Mouse (Mus musculus) midbrain, embryonic 16.5 days (tissue): Measurements from ENCODE around the gene Klkb1. TPM values are rescaled to one million over a fixed set of nuclear protein-coding genes. Genes with fewer than 3 reads are reported as not detected.

Experiments
- ATAC-seq: fragments of 200-750 bp; cut with Nextera tagmentation; 2 replicates; pipeline ENCODE4 v1.8.0; 2017; ENCODE audit warnings: moderate TSS enrichment
- H3K27ac ChIP-seq: fragments of 300-500 bp; sonication (generic); 2 replicates; pipeline ENCODE4 v1.5.1; 2014; ENCODE audit warnings: mild to moderate bottlenecking, low read length, mixed read lengths
- H3K27me3 ChIP-seq: fragments of 300-500 bp; sonication (generic); 2 replicates; pipeline ENCODE4 v1.6.1; 2014; ENCODE audit warnings: low read depth, low read length, mixed read lengths; ENCODE audit not compliant: control insufficient read depth, insufficient read depth
- H3K36me3 ChIP-seq: fragments of 300-500 bp; sonication (generic); 2 replicates; pipeline ENCODE4 v1.6.1; 2014; ENCODE audit warnings: mild to moderate bottlenecking, low read length, moderate library complexity, mixed read lengths; ENCODE audit not compliant: control insufficient read depth, insufficient read depth
- H3K4me1 ChIP-seq: fragments of 300-500 bp; sonication (generic); 2 replicates; pipeline ENCODE4 v1.6.1; 2014; ENCODE audit warnings: mild to moderate bottlenecking, low read length, mixed read lengths; ENCODE audit not compliant: control insufficient read depth, insufficient read depth
- H3K4me2 ChIP-seq: fragments of 300-500 bp; sonication (generic); 2 replicates; pipeline ENCODE4 v1.6.1; 2014; ENCODE audit warnings: mild to moderate bottlenecking, low read length, mixed read lengths
- H3K4me3 ChIP-seq: fragments of 300-500 bp; sonication (generic); 2 replicates; pipeline ENCODE4 v1.5.1; 2014; ENCODE audit warnings: low read depth, mild to moderate bottlenecking, low read length, moderate library complexity, mixed read lengths
- H3K9ac ChIP-seq: fragments of 300-500 bp; sonication (generic); 2 replicates; pipeline ENCODE4 v1.6.1; 2014; ENCODE audit warnings: low read depth, low read length, mixed read lengths
- H3K9me3 ChIP-seq: fragments of 300-500 bp; sonication (generic); replicated peaks from 2 replicates; pipeline ENCODE4 v1.6.1; 2014; ENCODE audit warnings: mild to moderate bottlenecking, low read length, mixed read lengths; ENCODE audit not compliant: control insufficient read depth, poor library complexity, severe bottlenecking
- WGBS: fragments of 180-500 bp; shearing (Covaris S2); extraction: QIAGEN DNeasy Blood & Tissue Kit; methylation state at CpG from one replicate; pipeline ENCODE4 v1.1.7; 2014; 5-methylcytosine and 5-hydroxymethylcytosine counted together
- polyA plus RNA-seq: library from polyadenylated mRNA; unstranded; fragments of >200 nt; fragmentation: Nextera tagmentation; extraction: Ambion mirVana; gene quantifications from 2 replicates; pipeline ENCODE4 v1.2.1, GENCODE M21; 2015

Klkb1 gene
- polyA plus RNA-seq, 1 experiment from 2014 or later = not detected

DNA sequence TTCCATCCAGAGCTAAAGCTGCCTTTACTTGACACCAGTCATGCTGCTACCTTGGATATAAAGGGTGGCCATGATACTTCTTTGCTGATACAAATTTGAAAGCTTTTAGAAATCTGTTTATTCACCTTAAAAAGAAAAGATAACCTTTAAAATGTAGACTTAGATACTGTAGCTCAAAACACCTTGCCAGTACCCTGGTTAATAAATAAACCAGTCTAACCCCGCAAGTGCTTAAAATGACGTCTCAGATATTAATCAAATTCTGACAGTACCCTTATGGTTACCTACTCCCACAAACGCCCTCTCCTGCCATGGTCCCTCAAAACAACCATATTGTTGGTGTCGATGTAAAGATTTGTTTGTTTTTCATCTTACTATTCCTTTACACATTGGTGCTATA lies 29.5 kb upstream of the Klkb1 start:
- no peak for ATAC-seq
- Histone ChIP-seq H3K9ac (no peak overlapping the region), H3K4me2 (no peak overlapping the region), H3K27ac (no peak overlapping the region), H3K4me3 (no peak overlapping the region), H3K27me3 (no peaks in the 10 kb centered on the region), H3K9me3 (no peaks in the 10 kb centered on the region), H3K36me3 (no peaks in the 10 kb centered on the region), H3K4me1 (no peaks in the 10 kb centered on the region)
- WGBS = 87% methylated on average over 4 of the region's 4 CpGs

DNA sequence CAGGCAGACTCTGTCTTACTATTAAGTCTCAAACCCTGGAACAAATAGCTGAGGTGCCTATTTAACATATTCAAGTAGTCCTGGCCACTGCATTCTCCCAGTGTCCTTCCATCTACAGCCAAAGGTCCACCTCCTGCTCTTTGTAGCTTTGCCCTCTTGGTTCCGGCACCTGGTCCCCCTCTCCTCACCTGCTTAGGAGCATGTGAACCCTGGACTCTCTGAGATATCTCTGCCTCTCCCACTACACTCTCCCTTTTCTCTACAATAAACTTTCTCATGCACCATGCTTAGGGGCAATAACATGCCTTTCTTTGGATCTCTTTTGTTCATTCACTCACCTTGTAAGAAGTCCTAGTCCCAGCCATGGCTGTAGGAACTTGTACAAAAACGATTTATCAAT lies 26.7 kb upstream of the Klkb1 start:
- no peak overlapping the region for H3K4me2 ChIP-seq
- 83% methylated on average over 2 of the region's 2 CpGs for WGBS
- H3K9ac ChIP-seq = no peak overlapping the region
- H3K36me3 ChIP-seq = no peaks in the 10 kb centered on the region
- no peak overlapping the region for H3K4me3 ChIP-seq
- no peaks in the 10 kb centered on the region for H3K9me3 ChIP-seq
- no peaks in the 10 kb centered on the region for H3K27me3 ChIP-seq
- no peak for ATAC-seq
- H3K27ac ChIP-seq = no peak overlapping the region
- no peaks in the 10 kb centered on the region for H3K4me1 ChIP-seq

DNA sequence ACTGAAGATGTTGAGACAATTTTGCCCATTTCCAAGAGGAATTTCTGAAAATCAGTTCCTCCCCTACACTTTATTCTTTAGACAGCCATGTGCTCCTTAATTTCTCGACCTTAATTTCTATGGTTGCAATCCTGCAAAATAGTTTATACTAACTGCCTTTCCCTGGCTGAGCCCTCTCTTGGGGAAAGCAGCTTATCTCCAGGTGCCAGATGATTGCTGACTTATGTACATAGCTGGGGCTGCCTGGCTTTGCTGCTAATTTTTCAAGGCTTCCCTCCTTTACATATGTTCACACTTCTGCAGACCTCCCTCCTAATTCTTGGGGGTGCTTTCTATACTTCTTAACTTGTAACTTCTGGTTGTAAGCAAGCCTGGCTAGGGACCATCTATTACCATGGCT lies 26.3 kb upstream of the Klkb1 start:
- H3K36me3 ChIP-seq = no peaks in the 10 kb centered on the region
- no peak overlapping the region for H3K4me2 ChIP-seq
- no peak overlapping the region for H3K4me3 ChIP-seq
- no peak for ATAC-seq
- 67% methylated on average over 1 of the region's 1 CpGs for WGBS
- no peak overlapping the region for H3K9ac ChIP-seq
- H3K4me1 ChIP-seq = no peaks in the 10 kb centered on the region
- H3K9me3 ChIP-seq = no peaks in the 10 kb centered on the region
- no peak overlapping the region for H3K27ac ChIP-seq
- no peaks in the 10 kb centered on the region for H3K27me3 ChIP-seq

DNA sequence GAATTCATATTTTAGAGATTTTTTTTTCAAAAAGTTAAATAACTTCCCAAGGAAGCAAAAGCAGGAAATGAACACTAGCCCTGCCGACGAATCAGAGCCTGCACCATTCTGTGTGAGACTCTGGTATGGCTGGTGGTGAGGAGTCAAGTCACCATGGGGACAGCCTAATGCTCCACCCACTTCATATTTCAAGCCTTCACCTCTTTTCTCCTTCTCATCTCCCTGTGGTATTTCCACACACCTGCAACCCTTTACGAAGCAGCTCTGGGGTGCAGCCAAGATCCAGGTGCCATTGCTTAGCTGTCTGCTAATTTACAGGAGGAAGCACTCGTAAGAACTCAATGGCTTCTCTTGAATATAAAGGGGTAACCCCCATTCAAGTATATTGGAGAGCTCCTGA lies 16.3 kb upstream of the Klkb1 start:
- Histone ChIP-seq H3K4me3 (no peak overlapping the region), H3K4me1 (no peaks in the 10 kb centered on the region), H3K27ac (no peak overlapping the region), H3K27me3 (no peaks in the 10 kb centered on the region), H3K9me3 (no peaks in the 10 kb centered on the region), H3K36me3 (no peaks in the 10 kb centered on the region), H3K4me2 (no peak overlapping the region), H3K9ac (no peak overlapping the region)
- WGBS = 95% methylated on average over 4 of the region's 4 CpGs
- ATAC-seq = no peak

- Histone ChIP-seq H3K9ac (no peak within 1 kb of the TSS), H3K27me3 (no peaks in the 10 kb centered on the region), H3K4me1 (no peaks in the 10 kb centered on the region), H3K27ac (no peak within 1 kb of the TSS), H3K4me2 (no peak within 1 kb of the TSS), H3K36me3 (no peaks in the 10 kb centered on the region), H3K4me3 (no peak within 1 kb of the TSS), H3K9me3 (no peaks in the 10 kb centered on the region)
- WGBS = 96% methylated on average over 13 of the region's 13 CpGs
- ATAC-seq = no peak
Measured at GRCm38 (mm10) chr8:45308366-45308765, 13.7 kb upstream of the Klkb1 start, which contains the start of gene Gm45753. Gene Gm45753, minus strand, starts transcription at chr8:45308466.

GRCm38 (mm10) chr8:45305479-45305878 lies 10.8 kb upstream of the Klkb1 start:
- H3K27me3 ChIP-seq = no peaks in the 10 kb centered on the region
- no peak overlapping the region for H3K9ac ChIP-seq
- no peak overlapping the region for H3K27ac ChIP-seq
- no peaks in the 10 kb centered on the region for H3K4me1 ChIP-seq
- no peak overlapping the region for H3K4me3 ChIP-seq
- H3K36me3 ChIP-seq = no peaks in the 10 kb centered on the region
- WGBS = 88% methylated on average over 1 of the region's 1 CpGs
- no peaks in the 10 kb centered on the region for H3K9me3 ChIP-seq
- no peak overlapping the region for H3K4me2 ChIP-seq
- no peak for ATAC-seq

DNA sequence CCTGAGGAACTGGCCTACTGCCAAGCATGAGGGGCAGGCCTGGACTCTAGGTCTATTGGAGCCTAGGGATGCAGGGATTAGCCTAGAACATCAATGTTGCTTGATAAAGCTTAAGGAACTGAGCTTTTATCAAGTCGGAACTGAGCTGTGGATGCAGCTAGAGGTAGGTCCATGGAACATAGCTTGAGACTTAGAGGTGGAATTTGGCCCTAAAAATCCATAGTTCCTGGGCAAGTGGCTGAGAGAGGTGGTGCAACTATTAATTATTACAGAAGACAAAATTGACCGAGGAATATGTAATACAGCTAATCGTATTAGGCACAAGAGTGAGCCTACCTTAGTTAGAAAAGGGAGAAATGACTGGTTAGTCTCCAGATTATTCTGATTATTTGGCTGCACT lies 9.7 kb upstream of the Klkb1 start:
- ATAC-seq = no peak
- no peak overlapping the region for H3K4me2 ChIP-seq
- H3K36me3 ChIP-seq = no peaks in the 10 kb centered on the region
- H3K4me1 ChIP-seq = no peaks in the 10 kb centered on the region
- no peak overlapping the region for H3K4me3 ChIP-seq
- no peak overlapping the region for H3K27ac ChIP-seq
- 92% methylated on average over 3 of the region's 3 CpGs for WGBS
- H3K9ac ChIP-seq = no peak overlapping the region
- H3K9me3 ChIP-seq = no peaks in the 10 kb centered on the region
- no peaks in the 10 kb centered on the region for H3K27me3 ChIP-seq

GRCm38 (mm10) chr8:45302390-45302789 lies 7.7 kb upstream of the Klkb1 start:
- H3K27ac ChIP-seq = no peak overlapping the region
- H3K4me1 ChIP-seq = no peaks in the 10 kb centered on the region
- WGBS = 55% methylated on average over 8 of the region's 8 CpGs
- no peaks in the 10 kb centered on the region for H3K27me3 ChIP-seq
- no peaks in the 10 kb centered on the region for H3K9me3 ChIP-seq
- no peak overlapping the region for H3K4me3 ChIP-seq
- ATAC-seq = no peak
- H3K4me2 ChIP-seq = no peak overlapping the region
- H3K36me3 ChIP-seq = no peaks in the 10 kb centered on the region
- no peak overlapping the region for H3K9ac ChIP-seq

- no peak overlapping the region for H3K27ac ChIP-seq
- H3K27me3 ChIP-seq = no peaks in the 10 kb centered on the region
- H3K4me3 ChIP-seq = no peak overlapping the region
- H3K4me1 ChIP-seq = no peaks in the 10 kb centered on the region
- no peaks in the 10 kb centered on the region for H3K36me3 ChIP-seq
- 95% methylated on average over 6 of the region's 6 CpGs for WGBS
- H3K9me3 ChIP-seq = no peaks in the 10 kb centered on the region
- no peak overlapping the region for H3K9ac ChIP-seq
- H3K4me2 ChIP-seq = no peak overlapping the region
- ATAC-seq = no peak
Measured at GRCm38 (mm10) chr8:45295276-45295675, 617 bp upstream of the Klkb1 start.

GRCm38 (mm10) chr8:45291790-45292189 lies 2.9 kb downstream of the Klkb1 start:
- no peak overlapping the region for H3K4me2 ChIP-seq
- H3K27ac ChIP-seq = no peak overlapping the region
- no peak overlapping the region for H3K4me3 ChIP-seq
- no peak overlapping the region for H3K9ac ChIP-seq
- 86% methylated on average over 2 of the region's 2 CpGs for WGBS
- H3K36me3 ChIP-seq = no peaks in the 10 kb centered on the region
- H3K4me1 ChIP-seq = no peaks in the 10 kb centered on the region
- H3K27me3 ChIP-seq = no peaks in the 10 kb centered on the region
- no peaks in the 10 kb centered on the region for H3K9me3 ChIP-seq
- no peak for ATAC-seq
